Mouse (Mus musculus): ENCODE data around the gene Dpt. TPM values are rescaled to one million over a fixed set of nuclear protein-coding genes. Genes with fewer than 3 reads are reported as not detected.

Gene Dpt
- 126 TPM for polyA plus RNA-seq (2014; fragmentation: Illumina TruSeq; extraction: RNeasy Lipid Tissue Mini Kit (QIAGEN cat#74804); ENCODE audit: low read depth, low replicate concordance)

DNA sequence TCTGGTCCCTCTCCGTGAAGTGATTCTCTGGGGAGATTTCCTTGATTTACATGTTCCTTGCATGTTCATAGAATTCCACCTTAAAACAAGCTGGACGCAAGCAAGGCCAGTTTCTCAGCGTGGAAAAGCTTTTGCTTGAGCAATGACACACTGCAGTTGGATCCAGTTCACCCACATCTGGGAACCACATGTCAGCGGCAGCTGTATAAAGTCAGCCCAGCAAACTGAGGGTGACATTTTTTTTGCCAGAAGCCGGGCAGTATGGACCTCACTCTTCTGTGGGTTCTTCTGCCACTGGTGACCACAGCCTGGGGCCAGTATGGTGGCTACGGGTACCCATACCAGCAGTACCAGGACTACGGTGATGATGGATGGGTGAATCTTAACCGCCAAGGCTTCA is at the start of gene Dpt:
Dpt (plus strand) TSS at position 174 of the 400 bp plus-strand sequence.

Other genes with a start within 250 kb of the Dpt start
- gene Xcl1, start 138.9 kb downstream of the Dpt start, polyA plus RNA-seq (2014; fragmentation: Illumina TruSeq; extraction: RNeasy Lipid Tissue Mini Kit (QIAGEN cat#74804); ENCODE audit: low read depth, low replicate concordance): not detected